Mouse (Mus musculus) MEL (cell line): ENCODE measurements around the gene Rps11. TPM values are rescaled to one million over a fixed set of nuclear protein-coding genes. Genes with fewer than 3 reads are reported as not detected.
A peak's percentile ranks its signal among the peaks of the same experiment; 100 is the strongest.
"Not testable (repeated sequence)": the region's sequence is repeated elsewhere in the genome, so short reads cannot be mapped to it uniquely, and the experiment has no call there.

Experiments used
- DNase-seq: peaks from one replicate; pipeline ENCODE4 v3.0.0; 2011; ENCODE audit warnings: low read depth, low spot score
- H3K27ac ChIP-seq: 2 replicates; pipeline ENCODE4 v1.5.1; 2012; ENCODE audit warnings: low read depth, mild to moderate bottlenecking, control low read depth, low read length, moderate library complexity; ENCODE audit not compliant: control insufficient read depth
- H3K27me3 ChIP-seq, 2 experiments: fragments of 150-350 bp in 1 of 2; sonication (generic) in 1 of 2; 2 replicates each; pipeline ENCODE4 v1.6.1; 2012; ENCODE audit warnings: low read length in 2 of 2, mild to moderate bottlenecking in 2 of 2, improper control_type of control experiment in 1 of 2, moderate library complexity in 1 of 2; ENCODE audit not compliant: insufficient read depth in 2 of 2, control insufficient read depth in 1 of 2
- H3K36me3 ChIP-seq, 2 experiments: 2 replicates each; pipeline ENCODE4 v1.6.1; 2012 to 2014; ENCODE audit warnings: low read length in 2 of 2, improper control_type of control experiment in 1 of 2, inconsistent platforms in 1 of 2, mild to moderate bottlenecking in 1 of 2; ENCODE audit not compliant: insufficient read depth in 2 of 2, control insufficient read depth in 1 of 2
- H3K4me1 ChIP-seq, 2 experiments: fragments of 150-350 bp in 1 of 2; sonication (generic) in 1 of 2; 2 replicates each; pipeline ENCODE4 v1.6.1; 2012; ENCODE audit warnings: low read length in 2 of 2, improper control_type of control experiment in 1 of 2, mild to moderate bottlenecking in 1 of 2; ENCODE audit not compliant: insufficient read depth in 2 of 2, control insufficient read depth in 1 of 2
- H3K4me3 ChIP-seq, 2 experiments: fragments of 150-350 bp in 1 of 2; sonication (generic) in 1 of 2; 2 replicates each; pipeline ENCODE4 v1.5.1; 2012; ENCODE audit warnings: low read depth in 2 of 2, low read length in 2 of 2, mild to moderate bottlenecking in 2 of 2, moderate library complexity in 2 of 2, control low read depth in 1 of 2, improper control_type of control experiment in 1 of 2; ENCODE audit not compliant: control insufficient read depth in 1 of 2, insufficient read depth in 1 of 2
- H3K79me2 ChIP-seq: 2 replicates; pipeline ENCODE4 v1.6.1; 2012; ENCODE audit warnings: mild to moderate bottlenecking, low read length, moderate library complexity; ENCODE audit not compliant: control insufficient read depth, poor library complexity, insufficient read depth
- H3K9ac ChIP-seq: 2 replicates; pipeline ENCODE4 v1.6.1; 2012; ENCODE audit warnings: low read depth, mild to moderate bottlenecking, control low read depth, low read length, moderate library complexity; ENCODE audit not compliant: control insufficient read depth, poor library complexity, severe bottlenecking
- H3K9me3 ChIP-seq: fragments of 150-350 bp; sonication (generic); replicated peaks from 2 replicates; pipeline ENCODE4 v1.6.1; 2012; ENCODE audit warnings: mild to moderate bottlenecking, low read length, improper control_type of control experiment, moderate library complexity; ENCODE audit not compliant: insufficient read depth
- CHD1 ChIP-seq: IDR thresholded peaks from 2 replicates; pipeline ENCODE4 v1.6.1; 2012; ENCODE audit warnings: low read depth, mild to moderate bottlenecking, inconsistent platforms, low read length, improper control_type of control experiment
- CTCF ChIP-seq, 3 experiments: IDR thresholded peaks in 2 of 3; conservative IDR thresholded peaks in 1 of 3; 2 replicates each; pipeline ENCODE4 v1.5.1; 2011 to 2012; ENCODE audit warnings: low read length in 3 of 3, low read depth in 2 of 3, mild to moderate bottlenecking in 2 of 3, improper control_type of control experiment in 1 of 3, inconsistent platforms in 1 of 3, mixed read lengths in 1 of 3, moderate library complexity in 1 of 3; ENCODE audit not compliant: control insufficient read depth in 1 of 3, insufficient read depth in 1 of 3, poor library complexity in 1 of 3, severe bottlenecking in 1 of 3
- ELF1 ChIP-seq: IDR thresholded peaks from 2 replicates; pipeline ENCODE4 v1.6.1; 2014; ENCODE audit warnings: low read depth, mild to moderate bottlenecking, inconsistent platforms, low read length, improper control_type of control experiment, moderate library complexity
- EP300 ChIP-seq, 2 experiments: IDR thresholded peaks; 2 replicates each; pipeline ENCODE4 v1.6.1; 2011; ENCODE audit warnings: improper control_type of control experiment in 2 of 2, low read length in 2 of 2, low read depth in 1 of 2, mild to moderate bottlenecking in 1 of 2
- HCFC1 ChIP-seq: IDR thresholded peaks from 2 replicates; pipeline ENCODE4 v1.6.1; 2012; ENCODE audit warnings: low read depth, mild to moderate bottlenecking, inconsistent platforms, low read length, improper control_type of control experiment, moderate library complexity
- JUND ChIP-seq: IDR thresholded peaks from 2 replicates; pipeline ENCODE4 v1.6.1; 2011; ENCODE audit warnings: low read depth, mild to moderate bottlenecking, improper control_type of control experiment, low read length
- KAT2A ChIP-seq: conservative IDR thresholded peaks from 2 replicates; pipeline ENCODE4 v1.6.1; 2012; ENCODE audit warnings: low read depth, low read length, improper control_type of control experiment, inconsistent platforms
- MAFK ChIP-seq: IDR thresholded peaks from 2 replicates; pipeline ENCODE4 v1.6.1; 2011; ENCODE audit warnings: low read depth, mild to moderate bottlenecking, low read length, improper control_type of control experiment, borderline replicate concordance
- MEF2A ChIP-seq: IDR thresholded peaks from 2 replicates; pipeline ENCODE4 v1.6.1; 2014; ENCODE audit warnings: low read depth, mild to moderate bottlenecking, inconsistent platforms, low read length, improper control_type of control experiment; ENCODE audit not compliant: poor library complexity, insufficient replicate concordance, severe bottlenecking; ENCODE audit errors: extremely low read depth
- MYB ChIP-seq: IDR thresholded peaks from 2 replicates; pipeline ENCODE4 v1.6.1; 2011; ENCODE audit warnings: mild to moderate bottlenecking, low read depth, low read length, improper control_type of control experiment
- MYC ChIP-seq: IDR thresholded peaks from 2 replicates; pipeline ENCODE4 v1.6.1; 2011; ENCODE audit warnings: low read depth, mild to moderate bottlenecking, low read length, improper control_type of control experiment, moderate library complexity
- POLR2AphosphoS2 ChIP-seq: IDR thresholded peaks from 2 replicates; pipeline ENCODE4 v1.6.1; 2011; ENCODE audit warnings: low read length, improper control_type of control experiment
- RCOR1 ChIP-seq: IDR thresholded peaks from 2 replicates; pipeline ENCODE4 v1.6.1; 2012; ENCODE audit warnings: low read depth, mild to moderate bottlenecking, inconsistent platforms, low read length, improper control_type of control experiment
- TBP ChIP-seq: IDR thresholded peaks from 2 replicates; pipeline ENCODE4 v1.8.0; 2011; ENCODE audit warnings: low read depth, low read length, improper control_type of control experiment
- UBTF ChIP-seq: IDR thresholded peaks from 2 replicates; pipeline ENCODE4 v1.6.1; 2012; ENCODE audit warnings: low read depth, mild to moderate bottlenecking, inconsistent platforms, low read length, improper control_type of control experiment, moderate library complexity, borderline replicate concordance; ENCODE audit not compliant: insufficient read depth
- USF2 ChIP-seq, 2 experiments: IDR thresholded peaks; 2 replicates each; pipeline ENCODE4 v1.6.1; 2011 to 2012; ENCODE audit warnings: improper control_type of control experiment in 2 of 2, low read length in 2 of 2, borderline replicate concordance in 1 of 2, inconsistent platforms in 1 of 2, low read depth in 1 of 2, mild to moderate bottlenecking in 1 of 2; ENCODE audit not compliant: insufficient read depth in 1 of 2
- ZC3H11A ChIP-seq: IDR thresholded peaks from 2 replicates; pipeline ENCODE4 v1.6.1; 2012; ENCODE audit warnings: low read depth, mild to moderate bottlenecking, inconsistent platforms, low read length, improper control_type of control experiment
- polyA plus RNA-seq, 2 experiments: library from polyadenylated mRNA; stranded (reverse) in 1 of 2; unstranded in 1 of 2; fragments of >175 nt in 1 of 2; fragments of >200 nt in 1 of 2; gene quantifications; 2 replicates each; pipeline versions ENCODE4 v1.2.1 to v1.2.4; 2012; ENCODE audit warnings: low replicate concordance in 2 of 2, low read depth in 1 of 2; ENCODE audit not compliant: insufficient read length in 2 of 2, insufficient read depth in 1 of 2, missing spikeins in 1 of 2
- total RNA-seq: library from RNA; depleted of rRNA; stranded (reverse); fragments of 300-350 nt; gene quantifications from 2 replicates; pipeline ENCODE4 v1.2.3, GENCODE M21; 2012

Gene Rps11
- total and polyA plus RNA-seq, 3 experiments, result 2,708 to 5,434 (median 3,189) TPM

DNA sequence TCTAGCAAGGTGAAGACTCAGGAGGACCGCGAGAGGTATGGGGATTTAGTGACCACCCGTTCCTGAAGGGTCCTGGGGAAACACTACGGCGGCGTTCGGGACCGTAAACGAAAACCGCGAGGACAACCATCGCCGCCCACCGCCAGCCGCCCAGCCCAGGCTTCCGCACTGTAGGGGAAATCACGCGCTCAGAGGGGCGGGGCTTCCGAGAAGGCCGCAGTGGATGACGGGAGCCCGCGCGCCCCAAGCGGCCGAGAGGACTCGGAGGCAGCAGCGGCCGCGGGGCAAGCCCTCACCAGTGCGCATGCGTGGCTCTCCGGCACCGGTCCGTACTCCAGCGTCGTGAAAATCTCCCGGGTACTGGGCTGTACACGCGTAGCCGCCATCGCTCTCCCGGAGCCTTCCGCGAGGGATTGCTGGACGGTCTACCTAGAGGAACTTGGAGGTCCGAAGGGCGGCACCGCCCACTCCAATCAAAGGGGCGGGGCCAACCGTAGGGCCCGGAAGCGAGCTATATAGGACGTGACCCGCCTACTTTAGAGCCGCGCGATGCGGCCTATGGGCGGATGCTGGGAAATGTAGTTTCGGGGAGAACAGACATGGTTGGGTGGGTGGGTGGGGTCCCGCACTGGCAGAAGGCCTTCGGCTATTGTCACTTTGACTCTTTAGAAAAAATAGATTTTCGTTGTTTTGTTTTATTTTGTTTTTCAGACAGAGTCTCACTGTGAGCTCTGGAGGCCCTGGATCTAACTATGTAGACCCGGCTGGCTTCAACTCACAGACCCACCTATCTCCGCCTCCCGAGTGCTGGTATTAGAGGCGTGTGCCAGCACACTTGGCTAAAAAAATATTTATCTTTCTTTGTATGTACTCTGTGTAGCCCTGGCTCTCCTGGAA is 30.1 kb upstream of the Rps11 start, which contains the start of the genes Pih1d1 and Aldh16a1 (continued):
- peak in 2 of 3 experiments; percentile 37 to 47; a peak in 4 of 6 replicates for TF ChIP-seq CTCF (IDR thresholded peaks at IDR 0.05 in 2 of 3, conservative IDR thresholded peaks at IDR 0.05 in 1 of 3; ENCODE audit: control insufficient read depth in 1 of 3, insufficient read depth in 1 of 3, low read depth in 2 of 3, low read length in 3 of 3, poor library complexity in 1 of 3, severe bottlenecking in 1 of 3)
- TF ChIP-seq RCOR1, result peak; percentile 51; the same call in 1 of the 2 replicates
- peak; percentile 93; the same call in 1 of the 2 replicates for TF ChIP-seq POLR2AphosphoS2
- peak in 1 of 2 experiments; percentile 40; a peak in 1 of 4 replicates for TF ChIP-seq EP300 (IDR thresholded peaks at IDR 0.05; ENCODE audit: low read depth in 1 of 2, low read length in 2 of 2)
- TF ChIP-seq ELF1, result peak; percentile 81

DNA sequence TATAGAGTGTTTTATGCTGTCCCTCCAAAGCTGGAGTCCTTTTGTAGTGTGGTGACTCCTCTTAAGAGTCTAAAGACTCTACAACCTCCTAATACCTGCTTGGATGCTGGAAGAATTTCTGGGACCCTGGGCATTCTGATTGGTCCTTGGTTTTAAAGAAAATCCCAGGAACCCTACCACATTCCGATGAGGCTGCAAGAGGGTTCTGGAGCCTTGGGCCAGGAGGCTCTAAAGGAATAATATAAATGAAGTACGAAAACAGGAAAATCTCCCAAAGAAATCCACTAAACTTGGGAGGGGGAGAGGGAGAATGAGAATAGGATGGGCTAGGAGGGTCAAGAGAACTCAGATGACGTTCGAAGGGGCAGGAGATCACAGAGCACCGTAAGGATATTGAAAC is 29.3 kb upstream of the Rps11 start:
- peak overlapping the region; percentile 92 for H3K27ac ChIP-seq
- peak overlapping the region; percentile 84 to 85 for H3K4me3 ChIP-seq
- peaks cover 7% of the 10 kb centered on the region; the same call in 1 of the 2 replicates for H3K79me2 ChIP-seq
- H3K4me1 ChIP-seq, result peaks cover 4 to 12% of the 10 kb centered on the region in 2 experiments; a peak in 3 of 4 replicates
- no peaks in the 10 kb centered on the region for H3K9me3 ChIP-seq
- no peak for TF ChIP-seq KAT2A
- no peak for TF ChIP-seq CHD1
- no peak for TF ChIP-seq CTCF (IDR thresholded peaks at IDR 0.05 in 2 of 3, conservative IDR thresholded peaks at IDR 0.05 in 1 of 3; ENCODE audit: control insufficient read depth in 1 of 3, insufficient read depth in 1 of 3, low read depth in 2 of 3, low read length in 3 of 3, poor library complexity in 1 of 3, severe bottlenecking in 1 of 3)
- no peak for TF ChIP-seq USF2 (IDR thresholded peaks at IDR 0.05; ENCODE audit: borderline replicate concordance in 1 of 2, insufficient read depth in 1 of 2, low read depth in 1 of 2, low read length in 2 of 2)
- no peak for TF ChIP-seq MEF2A
- TF ChIP-seq ZC3H11A, result no peak
- TF ChIP-seq UBTF, result no peak
- TF ChIP-seq JUND, result no peak
- no peak for TF ChIP-seq MYB
- no peak for TF ChIP-seq RCOR1
- TF ChIP-seq HCFC1, result no peak
- H3K9ac ChIP-seq, result peak overlapping the region; percentile 99
- DNase-seq, result peak; percentile 24
- no peaks in the 10 kb centered on the region for H3K27me3 ChIP-seq
- H3K36me3 ChIP-seq, result peaks cover 0 to 7% of the 10 kb centered on the region in 2 experiments; a peak in 2 of 4 replicates

DNA sequence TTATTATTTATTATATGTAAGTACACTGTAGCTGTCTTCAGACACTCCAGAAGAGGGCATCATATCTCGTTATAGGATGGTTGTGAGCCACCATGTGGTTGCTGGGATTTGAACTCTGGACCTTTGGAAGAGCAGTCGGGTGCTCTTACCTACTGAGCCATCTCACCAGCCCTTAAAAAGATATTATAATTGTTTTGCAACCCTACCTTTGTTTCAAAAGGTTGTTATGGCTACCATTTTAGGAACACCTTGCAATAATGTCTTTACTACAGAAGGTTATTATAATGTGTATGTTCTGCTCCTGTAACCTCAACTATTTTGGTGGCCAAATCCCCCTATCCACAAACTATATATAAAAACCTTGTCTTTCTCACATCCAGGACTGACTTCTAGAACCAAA is 28.8 kb upstream of the Rps11 start:
- peak overlapping the region; percentile 99 for H3K9ac ChIP-seq
- H3K36me3 ChIP-seq, H3K27ac ChIP-seq, H3K27me3 ChIP-seq, H3K79me2 ChIP-seq, H3K9me3 ChIP-seq: not testable (repeated sequence)
- H3K4me1 ChIP-seq, result peaks cover 4 to 12% of the 10 kb centered on the region in 2 experiments; a peak in 3 of 4 replicates
- peak; percentile 31 for DNase-seq
- TF ChIP-seq CTCF (IDR thresholded peaks at IDR 0.05 in 2 of 3, conservative IDR thresholded peaks at IDR 0.05 in 1 of 3; ENCODE audit: control insufficient read depth in 1 of 3, insufficient read depth in 1 of 3, low read depth in 2 of 3, low read length in 3 of 3, poor library complexity in 1 of 3, severe bottlenecking in 1 of 3) (0 out of 6 replicates have a peak, but pooled peaks of 1 of the 3 experiments have one; percentile 3), MYC (0 out of 2 replicates have a peak, but pooled peaks have one; percentile 37), MAFK (peak; percentile 24; the same call in 1 of the 2 replicates), TBP (peak; percentile 94)
- TF ChIP-seq, all 39 proteins: peak for 4; not testable (repeated sequence) for 35
- H3K4me3 ChIP-seq, result not testable (repeated sequence)
